Mouse (Mus musculus) spleen, embryonic (tissue): Measurements from ENCODE around the gene Acox3.

Experiments used
- CTCF ChIA-PET: fragments of 350-600 bp; sonication (Branson Sonifier 250); formaldehyde crosslinking; loops from one replicate; lab custom pipeline; 2022; lab: Charles Lee

The Acox3 gene

DNA sequence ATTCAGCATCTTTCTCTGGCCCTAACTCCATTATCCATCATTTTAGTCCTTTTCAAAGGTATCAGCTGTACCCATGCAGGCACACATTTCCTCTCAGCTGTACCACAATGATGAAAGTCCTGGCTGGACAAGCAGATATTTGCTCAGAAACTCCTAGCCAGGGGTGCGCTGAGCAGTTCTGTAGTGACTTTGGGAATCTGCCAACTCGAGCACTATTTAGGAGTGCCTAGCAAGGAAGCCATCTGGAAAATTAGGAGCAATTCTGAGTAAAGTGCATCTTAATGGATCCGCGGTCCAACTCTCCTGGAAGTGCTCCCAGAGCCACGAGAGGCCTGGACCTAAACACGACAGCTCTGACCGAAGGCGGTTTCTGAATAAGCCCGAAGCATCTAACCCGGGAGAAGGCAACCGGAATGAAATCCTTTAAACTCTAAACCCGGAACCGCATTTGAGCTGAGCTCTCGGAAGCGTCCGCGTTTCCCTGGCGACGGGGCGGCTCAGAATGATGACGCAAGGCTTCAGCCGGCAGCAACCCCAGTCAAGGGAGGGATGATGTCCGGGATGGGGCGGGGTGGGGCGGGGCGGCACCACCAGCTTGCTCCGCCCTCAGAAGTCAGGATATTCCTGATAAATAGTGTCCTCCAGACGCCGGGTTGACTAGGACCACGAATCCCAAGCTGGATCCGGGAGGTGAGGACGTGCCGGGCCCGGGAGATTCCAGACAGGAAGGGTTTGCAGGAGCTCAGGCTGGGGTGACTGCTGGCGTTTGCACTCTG is at the start of gene Acox3:
Gene Acox3, plus strand, starts transcription at position 596 of the 776 bp plus-strand sequence.
- CTCF ChIA-PET: interaction anchor here (0.6 kb wide), 1 partner anchor 1931 kb away, joined by 5 read pairs; no protein-coding TSS in a partner anchor

GRCm38 (mm10) chr5:35536271-35536670 is 46.6 kb upstream of the Acox3 start:
- CTCF ChIA-PET: no interaction called here

DNA sequence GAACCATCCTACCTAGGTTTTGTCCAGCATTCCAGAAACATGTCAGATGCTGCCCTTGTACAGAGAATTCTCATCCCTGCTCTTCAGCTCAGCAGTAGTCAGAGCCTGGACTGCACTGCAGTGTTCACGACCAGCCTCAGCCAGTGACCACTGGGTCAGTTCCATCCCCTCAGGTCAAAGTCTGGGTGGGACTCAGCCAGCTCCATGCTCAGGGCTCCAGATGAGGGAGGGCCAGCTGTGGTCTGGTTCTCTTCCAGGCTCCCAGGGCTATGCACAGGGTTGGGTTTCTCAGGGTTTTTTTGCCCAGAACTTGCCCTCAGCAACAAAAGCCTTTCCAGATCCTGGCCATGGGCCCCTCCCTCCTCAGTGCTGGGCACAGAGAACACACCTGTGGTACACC is 45.4 kb upstream of the Acox3 start:
- CTCF ChIA-PET: no interaction called here

GRCm38 (mm10) chr5:35538022-35538421 is 44.8 kb upstream of the Acox3 start:
- CTCF ChIA-PET: no interaction called here

DNA sequence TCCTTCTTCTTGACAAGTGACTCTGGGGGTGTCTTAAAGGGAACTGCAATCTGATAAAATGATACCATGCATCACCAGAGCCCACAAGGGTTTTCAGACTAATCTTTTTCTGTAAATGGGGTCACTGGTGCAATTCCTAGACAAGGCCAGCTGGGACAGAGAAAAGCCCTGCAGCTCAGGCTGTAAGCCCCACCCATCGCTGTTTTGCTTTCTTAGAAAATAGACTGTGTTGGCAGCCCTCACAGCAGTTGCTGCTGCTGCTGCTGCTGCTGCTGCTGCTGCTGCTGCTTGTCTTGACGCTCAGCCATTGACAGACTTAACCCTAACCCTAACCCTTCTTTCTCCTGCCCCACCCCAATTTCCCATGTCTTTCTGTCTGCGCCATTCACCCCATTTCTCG is 43.3 kb upstream of the Acox3 start:
- CTCF ChIA-PET: no interaction called here

DNA sequence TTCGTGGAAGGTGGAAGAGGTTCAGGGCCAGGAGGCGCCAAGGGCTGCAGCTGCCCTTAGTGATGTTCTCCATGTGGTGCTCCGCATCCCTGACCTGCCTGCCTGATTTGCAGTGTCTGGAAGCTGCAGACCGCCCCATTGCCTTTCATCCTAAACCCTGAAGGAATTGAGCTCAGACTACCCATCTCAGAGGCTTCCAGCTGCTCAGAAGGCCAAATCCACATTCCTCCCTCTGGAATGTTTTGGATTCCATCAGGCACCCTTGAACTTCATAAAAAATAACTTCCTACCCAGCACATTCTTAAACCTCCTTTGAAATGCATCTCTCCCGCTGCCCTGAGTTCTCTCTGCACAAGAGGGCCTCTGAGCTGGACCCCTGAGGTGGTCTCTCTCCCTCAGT is 42.3 kb upstream of the Acox3 start:
- CTCF ChIA-PET: no interaction called here

DNA sequence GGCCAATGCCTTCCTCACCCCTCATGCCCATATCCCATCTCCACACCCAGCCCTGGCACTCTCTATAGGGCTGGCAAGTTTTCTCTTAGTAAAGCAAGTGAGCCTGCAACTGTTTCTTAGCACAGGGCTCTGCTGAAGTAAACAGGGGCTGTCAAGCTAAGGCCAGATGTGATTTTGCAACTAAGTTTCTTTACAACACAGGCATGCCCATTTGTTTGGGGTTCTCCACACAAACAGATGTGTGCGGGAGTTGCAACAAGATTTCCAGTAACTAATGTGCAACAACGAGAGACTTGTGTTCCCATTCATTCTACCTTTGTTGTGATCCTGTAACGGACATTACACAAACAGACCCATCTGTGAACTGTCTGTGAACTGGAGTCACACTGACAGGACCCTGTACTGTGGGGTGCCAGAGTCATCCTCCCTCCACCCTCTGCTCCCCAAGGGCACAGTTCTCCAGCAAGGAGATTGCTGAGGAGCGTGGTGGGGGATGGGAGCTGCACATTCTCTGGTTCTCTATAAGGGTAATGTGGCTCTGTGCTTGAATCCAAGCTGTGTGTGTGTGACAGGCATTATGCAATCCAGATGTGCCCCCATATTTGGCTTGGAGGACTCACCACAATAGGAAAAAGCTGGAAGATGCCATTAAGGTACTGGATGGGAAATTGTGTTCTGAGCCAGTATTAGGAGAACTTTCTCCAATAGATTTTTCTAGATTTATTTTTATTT is 41.6 kb upstream of the Acox3 start:
- CTCF ChIA-PET: no interaction called here

DNA sequence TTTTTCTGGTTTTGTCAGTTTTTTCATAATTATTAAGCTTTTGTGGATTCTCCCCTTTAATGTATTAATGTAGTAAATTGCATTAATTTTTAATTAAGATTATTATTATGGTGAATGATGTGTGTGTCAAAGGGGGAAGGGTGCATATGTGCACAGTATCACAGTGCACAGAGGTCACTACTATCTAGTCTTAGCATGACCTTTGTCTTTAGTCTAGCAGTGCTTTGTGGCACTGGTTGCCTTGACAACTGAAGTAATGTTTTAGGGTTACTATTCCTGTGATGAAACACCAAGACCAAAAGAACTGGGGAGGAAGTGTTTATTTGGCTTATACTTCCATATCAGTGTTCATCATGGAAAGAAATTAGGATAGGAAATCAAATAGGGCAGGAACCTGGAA is 36.7 kb upstream of the Acox3 start:
- CTCF ChIA-PET: no interaction called here

GRCm38 (mm10) chr5:35551855-35552837 is 30.7 kb upstream of the Acox3 start:
- CTCF ChIA-PET: no interaction called here

DNA sequence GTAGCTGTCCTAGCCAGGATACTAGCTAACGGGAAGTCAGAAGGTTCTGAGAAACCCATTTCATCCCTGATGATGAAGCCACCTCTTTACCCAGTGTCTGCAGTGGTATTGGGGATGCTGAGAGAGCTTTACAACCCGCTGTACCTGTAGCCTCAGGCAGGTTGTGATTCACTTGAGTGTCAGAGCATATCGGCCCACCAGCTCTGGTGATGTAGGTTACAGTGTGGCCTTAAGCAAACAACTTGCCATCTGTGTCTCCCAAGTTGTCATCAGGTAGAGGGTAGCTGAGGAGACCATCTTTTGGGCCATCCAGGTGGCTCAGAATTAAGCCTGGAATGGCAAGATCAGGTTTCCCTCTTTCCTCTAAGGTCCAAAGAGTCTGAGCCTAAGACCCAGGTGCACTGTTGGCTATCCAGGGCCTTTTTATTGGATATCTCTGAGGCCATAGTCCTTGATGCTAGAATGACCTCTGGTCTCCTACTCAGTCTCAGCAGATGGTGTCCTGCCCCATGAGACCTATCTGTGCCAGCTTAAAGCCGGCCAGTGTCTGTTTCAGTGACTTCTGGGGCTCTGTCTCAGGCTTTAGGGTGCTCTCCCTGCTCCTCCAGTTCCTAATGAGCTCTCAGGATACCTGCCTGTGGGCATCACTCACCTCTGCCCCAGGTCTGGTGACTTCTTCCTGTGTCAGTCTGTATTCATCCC is 29.9 kb upstream of the Acox3 start:
- CTCF ChIA-PET: no interaction called here

DNA sequence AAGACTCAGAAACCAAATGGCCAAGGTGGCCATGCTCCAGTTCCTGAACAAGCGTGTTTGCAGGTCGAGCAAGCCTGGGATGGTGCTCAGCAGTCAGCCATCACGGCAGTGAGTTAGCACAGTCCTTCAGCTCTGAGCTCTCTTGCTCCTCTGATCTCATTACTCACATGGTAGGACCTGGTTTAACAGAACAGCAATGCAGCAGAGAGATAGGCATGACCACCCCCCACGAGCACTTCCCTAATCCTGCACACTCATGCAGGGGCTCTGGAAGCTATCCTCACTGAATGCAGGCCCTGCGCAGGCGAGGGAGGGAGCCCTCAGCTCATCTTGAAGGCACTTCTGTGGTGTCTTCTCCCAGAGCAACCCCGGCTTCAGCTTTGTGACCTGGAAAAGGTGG is 26.4 kb upstream of the Acox3 start:
- CTCF ChIA-PET: no interaction called here

- CTCF ChIA-PET: no interaction called here
These were observed 24.8 kb upstream of the Acox3 start for GRCm38 (mm10) chr5:35557946-35558621.

DNA sequence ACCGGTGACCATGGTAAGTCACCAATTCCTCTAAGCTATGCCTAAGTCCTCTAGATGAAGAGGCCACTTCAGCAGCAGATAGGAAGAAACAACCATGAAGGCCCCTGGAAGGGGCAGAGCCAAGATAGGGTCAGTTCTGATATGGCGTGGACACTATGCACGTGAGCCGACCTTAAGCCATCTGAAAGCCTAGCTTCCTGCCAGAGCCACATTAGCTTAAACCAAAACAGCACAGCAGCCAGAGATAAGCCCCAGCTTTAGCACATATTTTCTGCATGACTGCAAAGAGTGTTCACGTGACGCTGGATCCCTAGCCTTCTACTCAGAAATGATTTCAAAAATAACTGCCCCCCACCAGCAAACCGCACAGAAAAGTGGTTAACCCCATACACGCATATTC is 23.4 kb upstream of the Acox3 start:
- CTCF ChIA-PET: no interaction called here

GRCm38 (mm10) chr5:35562616-35563015 is 20.2 kb upstream of the Acox3 start:
- CTCF ChIA-PET: no interaction called here

- CTCF ChIA-PET: no interaction called here
These were observed 19.4 kb upstream of the Acox3 start for GRCm38 (mm10) chr5:35563449-35563848.

DNA sequence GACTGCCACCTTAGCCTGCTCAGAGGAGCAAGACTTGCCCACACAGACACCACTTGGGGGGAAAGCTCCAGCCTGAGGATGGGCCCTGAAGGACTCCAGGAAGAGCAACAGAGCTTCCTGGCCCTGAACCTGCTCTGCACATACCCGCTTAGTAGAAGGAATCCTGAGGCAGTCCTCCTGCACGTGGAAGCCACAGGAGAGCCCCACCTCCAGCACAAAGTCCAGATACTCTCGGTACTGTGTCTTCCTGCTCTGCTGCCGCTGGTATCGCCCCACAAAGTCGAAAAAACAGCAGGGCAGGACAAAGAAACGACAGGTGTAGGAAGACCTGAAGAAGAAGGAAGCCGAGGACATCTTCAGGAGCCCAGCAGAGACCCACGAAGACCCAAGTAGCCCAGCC is 17.6 kb upstream of the Acox3 start:
- CTCF ChIA-PET: no interaction called here

DNA sequence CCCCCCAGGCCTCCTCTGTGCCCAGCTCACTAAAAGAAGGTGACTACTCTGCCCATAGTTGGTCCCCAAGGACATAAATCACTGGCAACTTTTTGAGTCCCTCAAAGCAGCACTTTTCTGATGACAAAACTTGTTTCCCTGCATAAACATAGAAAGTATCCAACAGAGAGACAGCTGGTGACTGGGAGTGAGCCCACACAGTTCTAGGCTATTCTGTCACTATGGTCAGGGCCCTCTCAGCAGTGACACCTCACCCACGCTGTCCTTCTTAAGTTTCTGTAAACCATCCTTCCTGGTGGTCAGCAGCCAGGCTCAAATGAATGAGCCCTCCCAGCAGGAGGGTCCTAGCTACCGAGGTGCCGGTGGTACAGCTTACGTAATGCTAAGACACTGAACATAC is 16.2 kb upstream of the Acox3 start:
- CTCF ChIA-PET: no interaction called here

- CTCF ChIA-PET: no interaction called here
These were observed 11.3 kb upstream of the Acox3 start for GRCm38 (mm10) chr5:35571546-35571945.

DNA sequence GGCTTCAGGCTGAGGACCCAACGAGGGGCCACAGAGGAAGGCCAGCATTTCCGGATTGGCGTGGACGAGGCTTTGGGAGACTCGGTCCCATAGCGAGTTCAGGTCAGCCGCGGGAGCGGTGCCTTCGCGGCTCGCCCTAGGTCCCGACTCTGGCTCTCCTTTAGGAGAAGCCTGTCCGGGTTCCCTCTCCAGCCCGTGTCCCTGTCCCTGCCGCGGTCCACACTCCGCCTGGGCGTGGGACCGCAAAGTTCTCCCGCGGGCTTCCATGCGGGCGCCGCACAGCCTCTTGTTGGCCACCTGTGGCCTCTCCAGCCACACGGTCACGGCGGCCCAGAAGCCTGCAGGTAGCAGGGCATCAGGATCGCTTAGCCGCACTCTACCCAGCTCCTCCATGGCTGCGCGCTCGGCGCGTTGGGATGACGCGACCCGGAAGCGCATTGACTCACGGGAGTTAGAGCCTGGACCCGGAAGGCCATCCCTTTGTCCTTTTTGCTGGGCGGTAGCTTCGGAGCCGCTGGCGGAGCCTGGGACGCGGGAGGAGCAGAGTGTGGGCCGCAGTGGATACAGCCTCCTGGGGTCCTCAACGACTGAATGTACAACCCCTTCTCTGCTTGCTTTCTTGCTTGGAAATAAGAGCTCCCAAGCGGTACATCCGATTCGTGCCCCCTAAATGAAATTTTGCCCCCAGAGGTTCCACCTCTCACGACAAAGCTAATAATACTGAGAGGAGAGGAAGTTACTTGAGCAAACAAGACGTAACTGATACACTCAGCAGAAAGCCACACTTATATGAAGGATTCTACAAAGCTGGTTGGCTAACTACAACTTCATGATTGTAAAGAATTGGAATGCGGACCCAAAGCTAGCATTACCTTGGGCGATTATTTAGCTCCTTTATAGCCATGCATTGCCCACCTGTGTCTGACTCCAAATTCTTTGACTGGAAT is 7.9 kb upstream of the Acox3 start, which contains the start of gene Trmt44:
Gene Trmt44, minus strand, starts transcription at position 418 of the 947 bp plus-strand sequence.
- CTCF ChIA-PET: interaction anchor here (0.7 kb wide), 1 partner anchor 9 kb away, joined by 3 read pairs; no protein-coding TSS in a partner anchor
